Mouse (Mus musculus) hindbrain, embryonic 14.5 days (tissue): ENCODE data around the gene Hyal1. TPM values are rescaled to one million over a fixed set of nuclear protein-coding genes. Genes with fewer than 3 reads are reported as not detected.
A peak's percentile ranks its signal among the peaks of the same experiment; 100 is the strongest.
"Not testable (repeated sequence)": the region's sequence is repeated elsewhere in the genome, so short reads cannot be mapped to it uniquely, and the experiment has no call there.

ENCODE experiments used
- ATAC-seq: fragments of 200-750 bp; cut with Nextera tagmentation; 2 replicates; pipeline ENCODE4 v1.8.0; 2017; ENCODE audit warnings: moderate number of reproducible peaks, mild to moderate bottlenecking, moderate TSS enrichment, moderate library complexity; ENCODE audit not compliant: low FRiP score
- DNase-seq: peaks from one replicate; pipeline ENCODE4 v3.0.0-alpha.2; 2015; ENCODE audit warnings: low spot score
- H3K27ac ChIP-seq: fragments of 300-500 bp; sonication (generic); 2 replicates; pipeline ENCODE4 v1.5.1; 2014; ENCODE audit warnings: mild to moderate bottlenecking, moderate library complexity
- H3K27me3 ChIP-seq: fragments of 300-500 bp; sonication (generic); 2 replicates; pipeline ENCODE4 v1.6.1; 2014; ENCODE audit warnings: mild to moderate bottlenecking, low read length, mixed read lengths; ENCODE audit not compliant: control insufficient read depth, insufficient read depth
- H3K36me3 ChIP-seq: fragments of 300-500 bp; sonication (generic); replicated peaks from 2 replicates; pipeline ENCODE4 v1.6.1; 2014; ENCODE audit not compliant: control insufficient read depth, insufficient read depth
- H3K4me1 ChIP-seq: fragments of 300-500 bp; sonication (generic); replicated peaks from 2 replicates; pipeline ENCODE4 v1.6.1; 2014; ENCODE audit warnings: antibody characterized with exemption, low read length, mixed read lengths; ENCODE audit not compliant: control insufficient read depth, insufficient read depth
- H3K4me2 ChIP-seq: fragments of 300-500 bp; sonication (generic); replicated peaks from 2 replicates; pipeline ENCODE4 v1.6.1; 2014; ENCODE audit warnings: mild to moderate bottlenecking, moderate library complexity
- H3K4me3 ChIP-seq: fragments of 300-500 bp; sonication (generic); replicated peaks from 2 replicates; pipeline ENCODE4 v1.5.1; 2014; ENCODE audit warnings: mild to moderate bottlenecking, low read length
- H3K9ac ChIP-seq: fragments of 300-500 bp; sonication (generic); 2 replicates; pipeline ENCODE4 v1.6.1; 2014
- H3K9me3 ChIP-seq: fragments of 300-500 bp; sonication (generic); 2 replicates; pipeline ENCODE4 v1.6.1; 2016; ENCODE audit warnings: low read length; ENCODE audit not compliant: control insufficient read depth
- WGBS: fragments of 180-500 bp; shearing (Covaris S2); extraction: QIAGEN DNeasy Blood & Tissue Kit; methylation state at CpG from one replicate; pipeline ENCODE4 v1.1.7; 2014; 5-methylcytosine and 5-hydroxymethylcytosine counted together
- polyA plus RNA-seq: library from polyadenylated mRNA; unstranded; fragments of >200 nt; fragmentation: Nextera tagmentation; extraction: Ambion mirVana; gene quantifications from 2 replicates; pipeline ENCODE4 v1.2.1, GENCODE M21; 2014

Gene Hyal1
- polyA plus RNA-seq, 1 experiment from 2014 or later, result 3.1 TPM

DNA sequence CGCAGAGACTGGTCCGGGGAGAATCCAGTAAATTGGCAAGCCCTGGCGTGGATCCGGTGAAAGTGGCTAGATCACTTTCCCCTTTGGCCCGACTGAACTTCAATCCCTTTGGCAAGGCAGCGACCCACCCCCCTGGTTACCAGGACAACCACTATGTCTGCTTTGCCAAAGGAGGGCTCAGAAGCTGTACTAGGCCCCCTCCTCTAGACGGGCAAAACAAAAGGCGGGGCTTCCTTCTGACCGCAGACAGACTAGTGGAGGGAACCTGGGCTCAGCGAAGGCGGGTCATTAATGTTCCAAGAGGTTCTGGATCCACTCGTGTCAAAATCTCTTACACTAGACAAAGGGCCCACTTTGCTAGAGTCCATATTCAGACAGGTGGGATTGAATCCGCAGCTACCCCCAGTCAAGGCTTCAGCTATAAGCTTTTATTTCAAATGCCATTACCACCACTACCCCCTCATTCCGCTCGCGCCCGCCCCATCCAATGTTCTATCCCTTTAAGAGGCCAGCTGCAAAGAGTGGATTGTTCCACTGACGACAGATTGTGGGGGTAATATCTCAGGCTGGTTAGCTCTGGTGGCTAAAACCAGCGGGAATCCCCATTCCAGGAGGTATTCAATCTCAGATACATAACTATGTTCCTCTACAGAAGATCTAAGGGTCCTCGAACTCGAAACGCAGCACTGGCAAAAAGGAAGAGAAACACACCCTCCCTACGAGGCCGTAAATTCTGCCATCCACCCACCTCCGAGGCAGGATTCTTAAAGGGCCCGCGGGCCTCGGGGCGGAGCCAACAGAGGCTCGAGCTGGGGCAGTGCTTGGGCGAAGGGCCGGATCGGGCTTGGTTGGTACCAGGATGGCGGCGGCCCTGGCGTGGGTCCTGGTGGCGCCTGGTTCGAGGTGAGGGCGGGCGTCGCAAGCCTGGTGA lies 8.1 kb upstream of the Hyal1 start:
- Histone ChIP-seq H3K4me3 (peak overlapping the region; percentile 82), H3K4me2 (peak overlapping the region; percentile 83), H3K4me1 (peaks cover 38% of the 10 kb centered on the region), H3K27ac (peak overlapping the region; percentile 73), H3K27me3 (no peaks in the 10 kb centered on the region), H3K9me3 (no peaks in the 10 kb centered on the region), H3K9ac (peak overlapping the region; percentile 87), H3K36me3 (peaks cover 53% of the 10 kb centered on the region)
- DNase-seq (peak; percentile 88), ATAC-seq (peak; percentile 86)
- WGBS, result under 1% methylated on average over 41 of the region's 41 CpGs

DNA sequence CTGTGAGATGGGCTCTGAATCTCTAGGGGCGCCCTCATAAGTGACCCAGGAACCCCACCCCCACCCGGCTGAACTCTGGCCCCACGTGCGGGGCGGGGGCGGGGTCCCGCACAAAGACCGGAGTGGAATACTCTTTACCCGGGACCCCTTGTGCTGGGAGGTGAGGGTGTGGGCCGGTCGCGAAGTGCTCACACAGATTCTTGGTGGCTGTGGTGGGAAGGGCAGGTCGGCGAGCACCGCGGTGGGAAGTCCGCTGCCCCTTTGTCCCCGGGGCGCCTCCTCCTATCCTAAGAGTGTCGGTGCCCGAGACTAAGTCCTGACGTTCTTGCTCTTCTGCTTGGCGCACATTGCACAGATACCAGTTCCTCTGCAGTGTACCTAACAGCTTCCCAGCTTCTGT lies 7.5 kb upstream of the Hyal1 start:
- H3K9ac ChIP-seq, result peak overlapping the region; percentile 87
- H3K4me3 ChIP-seq, result peak overlapping the region; percentile 82
- peak overlapping the region; percentile 83 for H3K4me2 ChIP-seq
- H3K36me3 ChIP-seq, result peaks cover 56% of the 10 kb centered on the region
- ATAC-seq (peak; percentile 28), DNase-seq (no peak)
- H3K27me3 ChIP-seq, result no peaks in the 10 kb centered on the region
- 0% methylated on average over 23 of the region's 23 CpGs for WGBS
- H3K9me3 ChIP-seq, result no peaks in the 10 kb centered on the region
- H3K4me1 ChIP-seq, result peaks cover 33% of the 10 kb centered on the region
- H3K27ac ChIP-seq, result peak overlapping the region; percentile 73

DNA sequence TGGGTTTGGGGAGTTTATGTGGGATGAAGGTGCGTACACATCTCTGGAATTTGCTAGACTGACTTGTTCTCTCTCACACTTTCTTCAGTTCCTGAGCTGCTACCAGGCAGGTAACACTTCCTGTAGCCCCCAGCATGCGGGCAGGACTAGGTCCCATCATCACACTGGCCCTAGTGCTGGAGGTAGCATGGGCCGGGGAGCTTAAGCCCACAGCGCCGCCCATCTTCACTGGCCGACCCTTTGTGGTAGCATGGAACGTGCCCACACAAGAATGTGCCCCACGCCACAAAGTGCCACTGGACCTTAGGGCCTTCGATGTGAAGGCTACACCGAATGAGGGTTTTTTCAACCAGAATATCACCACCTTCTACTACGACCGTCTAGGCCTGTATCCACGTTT lies 6.7 kb upstream of the Hyal1 start:
- Histone ChIP-seq H3K27me3 (no peaks in the 10 kb centered on the region), H3K9ac (peak overlapping the region; percentile 87), H3K9me3 (no peaks in the 10 kb centered on the region), H3K36me3 (peaks cover 61% of the 10 kb centered on the region), H3K4me2 (peak overlapping the region; percentile 83), H3K4me1 (peaks cover 33% of the 10 kb centered on the region), H3K27ac (peak overlapping the region; percentile 73), H3K4me3 (peak overlapping the region; percentile 82)
- no peak for DNase-seq
- ATAC-seq, result no peak
- 52% methylated on average over 13 of the region's 13 CpGs for WGBS

DNA sequence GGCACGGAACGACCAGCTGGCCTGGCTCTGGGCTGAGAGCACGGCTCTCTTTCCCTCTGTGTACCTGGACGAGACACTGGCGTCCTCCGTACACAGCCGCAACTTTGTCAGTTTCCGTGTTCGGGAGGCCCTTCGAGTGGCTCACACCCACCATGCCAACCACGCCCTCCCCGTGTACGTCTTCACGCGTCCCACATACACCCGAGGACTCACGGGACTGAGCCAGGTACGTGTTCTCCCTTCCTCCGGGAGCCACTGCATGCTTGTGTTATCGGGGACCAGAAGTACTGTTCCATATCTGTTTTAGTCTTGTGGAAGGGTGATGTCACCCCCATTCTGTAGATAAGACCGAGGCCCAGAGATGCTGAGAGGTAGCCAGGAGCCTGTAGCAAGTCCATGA lies 5.9 kb upstream of the Hyal1 start:
- Histone ChIP-seq H3K27ac (no peak overlapping the region), H3K4me2 (peak overlapping the region; percentile 83), H3K36me3 (peaks cover 52% of the 10 kb centered on the region), H3K9ac (peak overlapping the region; percentile 87; the same call in 1 of the 2 replicates), H3K27me3 (no peaks in the 10 kb centered on the region), H3K4me1 (peaks cover 33% of the 10 kb centered on the region), H3K9me3 (no peaks in the 10 kb centered on the region), H3K4me3 (peak overlapping the region; percentile 82; the same call in 1 of the 2 replicates)
- 94% methylated on average over 21 of the region's 21 CpGs for WGBS
- no peak for ATAC-seq
- DNase-seq, result no peak

DNA sequence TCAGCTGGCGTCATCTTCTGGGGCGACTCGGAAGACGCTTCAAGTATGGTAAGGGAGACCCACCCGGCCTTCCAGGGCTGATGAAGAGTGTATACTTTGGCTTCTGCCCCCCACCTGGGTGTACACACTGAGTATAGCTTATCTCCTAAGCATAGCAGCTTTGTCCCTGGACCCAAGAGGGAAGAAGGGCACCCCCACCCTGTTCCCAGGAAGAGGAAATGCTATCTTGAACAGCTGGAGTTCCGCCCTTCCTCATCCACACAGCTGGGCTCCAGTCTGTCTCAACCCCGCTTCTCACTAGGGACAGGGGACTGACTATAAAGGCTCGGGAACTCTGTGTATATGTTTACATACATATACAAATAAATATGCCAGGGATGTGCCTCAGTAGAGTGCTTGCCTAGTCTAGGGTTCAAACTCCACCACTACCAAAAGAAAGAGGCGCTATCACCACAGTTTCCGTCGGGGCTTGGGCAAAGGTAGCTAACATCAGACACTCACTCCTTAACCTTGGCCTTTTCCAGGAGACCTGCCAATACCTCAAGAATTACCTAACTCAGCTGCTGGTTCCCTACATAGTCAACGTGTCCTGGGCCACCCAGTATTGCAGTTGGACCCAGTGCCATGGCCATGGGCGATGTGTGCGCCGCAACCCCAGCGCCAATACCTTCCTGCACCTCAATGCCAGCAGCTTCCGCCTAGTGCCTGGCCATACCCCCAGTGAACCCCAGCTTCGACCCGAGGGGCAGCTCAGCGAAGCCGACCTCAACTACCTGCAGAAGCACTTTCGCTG lies 5.0 kb upstream of the Hyal1 start:
- Histone ChIP-seq H3K27ac (no peak overlapping the region), H3K4me3 (no peak overlapping the region), H3K27me3 (no peaks in the 10 kb centered on the region), H3K4me1 (peaks cover 33% of the 10 kb centered on the region), H3K4me2 (peak overlapping the region; percentile 83; the same call in 1 of the 2 replicates), H3K9ac (no peak overlapping the region), H3K9me3 (no peaks in the 10 kb centered on the region), H3K36me3 (peaks cover 44% of the 10 kb centered on the region)
- DNase-seq (no peak), ATAC-seq (no peak)
- 95% methylated on average over 22 of the region's 22 CpGs for WGBS

DNA sequence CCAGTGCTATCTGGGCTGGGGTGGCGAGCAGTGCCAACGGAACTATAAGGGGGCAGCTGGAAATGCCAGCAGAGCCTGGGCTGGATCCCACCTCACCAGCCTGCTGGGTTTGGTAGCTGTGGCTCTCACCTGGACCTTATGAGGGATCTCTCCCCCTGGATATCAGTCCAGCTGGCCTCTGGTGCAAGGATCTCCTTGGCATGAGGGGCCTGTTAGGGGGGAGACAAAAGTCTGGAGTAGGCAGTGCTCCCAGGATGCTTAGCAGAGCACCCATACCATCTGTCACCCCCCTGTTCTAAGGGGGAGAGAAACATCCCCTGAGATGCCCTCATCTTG lies 4.4 kb upstream of the Hyal1 start:
- Histone ChIP-seq H3K27ac (no peak overlapping the region), H3K4me2 (no peak overlapping the region), H3K9me3 (no peaks in the 10 kb centered on the region), H3K4me3 (no peak overlapping the region), H3K36me3 (peaks cover 44% of the 10 kb centered on the region), H3K9ac (no peak overlapping the region), H3K27me3 (no peaks in the 10 kb centered on the region), H3K4me1 (peaks cover 32% of the 10 kb centered on the region)
- DNase-seq (no peak), ATAC-seq (no peak)
- 98% methylated on average over 2 of the region's 2 CpGs for WGBS

DNA sequence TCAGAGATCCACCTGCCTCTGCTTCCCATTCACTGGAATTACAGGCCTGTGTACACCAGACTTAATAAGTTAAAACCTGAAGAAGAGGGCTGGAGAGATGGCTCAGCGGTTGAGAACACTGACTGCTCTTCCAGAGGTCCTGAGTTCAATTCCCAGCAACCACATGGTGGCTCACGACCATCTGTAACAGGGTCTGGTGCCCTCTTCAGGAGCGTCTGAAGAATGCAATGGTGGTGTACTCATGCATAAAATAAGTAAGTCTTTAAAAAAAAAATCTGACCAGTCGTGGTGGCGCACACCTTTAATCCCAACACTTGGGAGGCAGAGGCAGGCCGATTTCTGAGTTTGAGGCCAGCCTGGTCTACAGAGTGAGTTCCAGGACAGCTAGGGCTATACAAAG lies 3.0 kb upstream of the Hyal1 start:
- DNase-seq, H3K4me2 ChIP-seq, ATAC-seq, H3K9me3 ChIP-seq, H3K4me3 ChIP-seq, H3K27ac ChIP-seq, H3K27me3 ChIP-seq, H3K9ac ChIP-seq: not testable (repeated sequence)
- 79% methylated on average over 6 of the region's 6 CpGs for WGBS
- peaks cover 44% of the 10 kb centered on the region for H3K36me3 ChIP-seq
- peaks cover 22% of the 10 kb centered on the region for H3K4me1 ChIP-seq

DNA sequence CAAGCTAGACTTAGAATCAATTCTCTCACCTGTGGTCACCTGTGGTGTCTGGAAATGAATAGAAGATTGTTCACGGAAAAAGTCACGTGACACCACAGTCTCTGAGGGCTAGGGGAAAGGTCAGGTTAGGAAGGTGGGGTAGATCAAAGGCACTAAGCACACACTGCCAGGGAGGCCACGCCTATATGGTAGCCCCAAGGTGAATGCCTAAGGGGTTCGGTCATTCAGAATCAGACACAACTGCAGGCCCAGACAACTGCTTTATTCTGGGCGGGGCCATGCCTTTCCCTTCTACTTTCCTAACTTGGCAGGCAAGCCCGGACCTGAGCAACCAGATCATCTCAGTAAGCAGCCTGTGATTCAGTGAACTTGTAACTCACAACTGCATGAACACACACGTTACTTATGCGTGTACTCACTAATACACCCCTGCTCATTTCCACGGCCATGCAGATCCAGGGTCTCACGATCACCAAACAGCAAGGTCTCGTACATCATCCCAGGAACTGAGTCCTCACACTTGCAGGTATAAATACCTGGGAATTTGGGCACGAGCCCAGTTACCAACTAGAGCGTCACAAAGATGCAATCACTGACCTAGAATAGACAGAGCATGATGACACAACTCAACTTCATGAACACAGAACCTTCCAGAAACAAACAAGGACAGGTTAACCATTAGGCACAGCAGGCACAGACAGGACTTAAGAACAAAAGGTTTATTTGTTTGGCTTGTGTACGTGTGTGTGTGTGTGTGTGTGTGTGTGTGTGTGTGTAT lies 959 bp upstream of the Hyal1 start:
- Histone ChIP-seq H3K4me1 (peaks cover 19% of the 10 kb centered on the region), H3K27me3 (no peaks in the 10 kb centered on the region)

DNA sequence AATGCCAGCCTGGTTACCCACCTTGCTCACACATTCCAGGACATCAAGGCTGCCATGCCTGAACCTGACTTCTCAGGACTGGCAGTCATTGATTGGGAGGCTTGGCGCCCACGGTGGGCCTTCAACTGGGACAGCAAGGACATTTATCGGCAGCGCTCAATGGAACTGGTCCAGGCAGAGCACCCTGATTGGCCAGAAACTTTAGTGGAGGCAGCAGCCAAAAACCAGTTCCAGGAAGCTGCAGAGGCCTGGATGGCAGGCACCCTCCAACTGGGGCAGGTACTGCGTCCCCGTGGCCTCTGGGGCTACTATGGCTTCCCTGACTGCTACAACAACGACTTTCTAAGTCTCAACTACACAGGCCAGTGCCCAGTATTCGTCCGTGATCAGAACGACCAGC lies 1.1 kb downstream of the Hyal1 start:
- Histone ChIP-seq H3K4me2 (no peak overlapping the region; the same call in 1 of the 2 replicates), H3K9me3 (no peaks in the 10 kb centered on the region), H3K4me3 (no peak overlapping the region), H3K27ac (no peak overlapping the region), H3K4me1 (peaks cover 17% of the 10 kb centered on the region), H3K36me3 (peaks cover 18% of the 10 kb centered on the region), H3K27me3 (no peaks in the 10 kb centered on the region), H3K9ac (no peak overlapping the region)
- DNase-seq (no peak), ATAC-seq (no peak)
- WGBS, result 90% methylated on average over 10 of the region's 10 CpGs

More for the DNA sequence above, 959 bp upstream of the Hyal1 start:
- H3K4me3 ChIP-seq, result no peak overlapping the region
- H3K4me2 ChIP-seq, result no peak overlapping the region
- 89% methylated on average over 14 of the region's 14 CpGs for WGBS
- no peak overlapping the region for H3K9ac ChIP-seq
- DNase-seq, result no peak
- ATAC-seq, result no peak
- H3K9me3 ChIP-seq, result no peaks in the 10 kb centered on the region
- peaks cover 39% of the 10 kb centered on the region for H3K36me3 ChIP-seq
- no peak overlapping the region for H3K27ac ChIP-seq
